Mouse (Mus musculus): ENCODE data around the gene Dido1.

- TF ChIP-seq MYC (IDR thresholded peaks at IDR 0.05; ENCODE audit: low read depth, low read length) (peak; percentile 71; the same call in 1 of the 2 replicates), CTCF (IDR thresholded peaks at IDR 0.05 in 2 of 3, conservative IDR thresholded peaks at IDR 0.05 in 1 of 3; ENCODE audit: control insufficient read depth in 1 of 3, insufficient read depth in 1 of 3, low read depth in 2 of 3, low read length in 3 of 3, poor library complexity in 1 of 3, severe bottlenecking in 1 of 3) (no peak), POLR2A (IDR thresholded peaks at IDR 0.05; ENCODE audit: control insufficient read depth in 1 of 2, insufficient read depth in 1 of 2, low read depth in 1 of 2, low read length in 2 of 2, poor library complexity in 1 of 2) (peak in 1 of 2 experiments; percentile 33; a peak in 1 of 4 replicates), ZMIZ1 (IDR thresholded peaks at IDR 0.05; ENCODE audit: low read depth, low read length) (no peak), RCOR1 (IDR thresholded peaks at IDR 0.05; ENCODE audit: low read depth, low read length) (peak; percentile 10; the same call in 1 of the 2 replicates), MAX (IDR thresholded peaks at IDR 0.05; ENCODE audit: low read length) (peak; percentile 63; the same call in 1 of the 2 replicates), EP300 (IDR thresholded peaks at IDR 0.05; ENCODE audit: low read depth in 1 of 2, low read length in 2 of 2) (peak; percentile 21 to 58; a peak in 3 of 4 replicates), ZC3H11A (IDR thresholded peaks at IDR 0.05; ENCODE audit: low read depth, low read length) (no peak), USF2 (IDR thresholded peaks at IDR 0.05; ENCODE audit: borderline replicate concordance in 1 of 2, insufficient read depth in 1 of 2, low read depth in 1 of 2, low read length in 2 of 2) (no peak), NELFE (IDR thresholded peaks at IDR 0.05; ENCODE audit: low read depth, low read length) (no peak), GABPA (IDR thresholded peaks at IDR 0.05; ENCODE audit: low read depth, low read length) (no peak), ELF1 (IDR thresholded peaks at IDR 0.05; ENCODE audit: low read depth, low read length) (no peak)
Measured at GRCm38 (mm10) chr2:180705066-180705465, 4.7 kb downstream of the Dido1 start.
